Mouse (Mus musculus): ENCODE measurements at regions not wholly inside any gene's neighbourhood (a gene's known extent, or its start where the extent isn't known, plus 50 kb on each side); places are given as distances from the start of the nearest gene placed in this dataset.

- no peaks in the 10 kb centered on the region for H3K9me3 ChIP-seq
- H3K9ac ChIP-seq, result no peak overlapping the region
- H3K4me3 ChIP-seq, result no peak overlapping the region
- WGBS, result 48% methylated on average over 3 of the region's 3 CpGs
- H3K27ac ChIP-seq (replicated peaks), result no peak overlapping the region
- H3K4me1 ChIP-seq, result peaks cover 9% of the 10 kb centered on the region; the same call in 1 of the 2 replicates
- H3K27me3 ChIP-seq (replicated peaks), result no peaks in the 10 kb centered on the region
- H3K36me3 ChIP-seq, result no peaks in the 10 kb centered on the region
- no peak overlapping the region for H3K4me2 ChIP-seq
- ATAC-seq (ENCODE audit: extremely low read depth, insufficient number of reproducible peaks, low FRiP score, low TSS enrichment), result no peak
Measured at GRCm38 (mm10) chr6:98872334-98872733, 529.8 kb upstream of the Gm765 start.

GRCm38 (mm10) chr6:98869772-98870171 lies 527.2 kb upstream of the Gm765 start:
- ATAC-seq (ENCODE audit: extremely low read depth, insufficient number of reproducible peaks, low FRiP score, low TSS enrichment), result no peak

DNA sequence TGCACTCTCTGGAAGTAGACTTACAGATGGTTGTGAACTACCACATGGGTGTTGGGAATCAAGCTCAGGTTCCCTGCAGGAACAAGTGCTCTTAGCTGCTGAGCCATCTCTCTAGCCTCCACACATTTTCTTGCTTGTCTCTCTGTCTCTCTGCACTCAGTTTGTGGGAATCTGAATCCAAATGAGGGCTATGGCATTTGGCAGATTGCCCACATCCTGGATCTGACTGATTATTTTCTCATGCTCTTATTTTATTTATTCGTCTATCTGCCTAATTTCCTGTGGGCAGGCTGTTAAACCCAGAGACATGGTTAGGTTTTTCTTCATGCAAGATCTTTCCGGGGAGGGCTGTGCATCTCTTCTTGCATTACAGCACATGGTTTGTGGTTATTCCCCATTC lies 521.8 kb upstream of the Gm765 start:
- Histone ChIP-seq H3K4me3 (no peak overlapping the region), H3K36me3 (no peaks in the 10 kb centered on the region), H3K9ac (no peak overlapping the region), H3K9me3 (no peaks in the 10 kb centered on the region), H3K4me1 (0 out of 2 replicates have a peak, but pooled peaks cover 10% of the 10 kb centered on the region), H3K27ac (replicated peaks) (no peak overlapping the region), H3K4me2 (no peak overlapping the region), H3K27me3 (replicated peaks) (no peaks in the 10 kb centered on the region)
- 51% methylated on average over 2 of the region's 2 CpGs for WGBS
- no peak for ATAC-seq (ENCODE audit: extremely low read depth, insufficient number of reproducible peaks, low FRiP score, low TSS enrichment)

More at GRCm38 (mm10) chr6:98869772-98870171, 527.2 kb upstream of the Gm765 start:
- no peak overlapping the region for H3K27ac ChIP-seq (replicated peaks)
- no peak overlapping the region for H3K9ac ChIP-seq
- H3K4me1 ChIP-seq, result peaks cover 10% of the 10 kb centered on the region; the same call in 1 of the 2 replicates
- no peak overlapping the region for H3K4me3 ChIP-seq
- H3K36me3 ChIP-seq, result no peaks in the 10 kb centered on the region
- no peak overlapping the region for H3K4me2 ChIP-seq
- no peaks in the 10 kb centered on the region for H3K27me3 ChIP-seq (replicated peaks)
- 44% methylated on average over 6 of the region's 6 CpGs for WGBS
- no peaks in the 10 kb centered on the region for H3K9me3 ChIP-seq

GRCm38 (mm10) chr6:98855958-98856357 lies 513.4 kb upstream of the Gm765 start:
- Histone ChIP-seq H3K4me3 (no peak overlapping the region), H3K4me2 (no peak overlapping the region), H3K9me3 (no peaks in the 10 kb centered on the region), H3K27ac (replicated peaks) (no peak overlapping the region), H3K36me3 (no peaks in the 10 kb centered on the region), H3K27me3 (replicated peaks) (no peaks in the 10 kb centered on the region), H3K4me1 (no peaks in the 10 kb centered on the region), H3K9ac (no peak overlapping the region)
- WGBS, result 58% methylated on average over 1 of the region's 1 CpGs
- no peak for ATAC-seq (ENCODE audit: extremely low read depth, insufficient number of reproducible peaks, low FRiP score, low TSS enrichment)

DNA sequence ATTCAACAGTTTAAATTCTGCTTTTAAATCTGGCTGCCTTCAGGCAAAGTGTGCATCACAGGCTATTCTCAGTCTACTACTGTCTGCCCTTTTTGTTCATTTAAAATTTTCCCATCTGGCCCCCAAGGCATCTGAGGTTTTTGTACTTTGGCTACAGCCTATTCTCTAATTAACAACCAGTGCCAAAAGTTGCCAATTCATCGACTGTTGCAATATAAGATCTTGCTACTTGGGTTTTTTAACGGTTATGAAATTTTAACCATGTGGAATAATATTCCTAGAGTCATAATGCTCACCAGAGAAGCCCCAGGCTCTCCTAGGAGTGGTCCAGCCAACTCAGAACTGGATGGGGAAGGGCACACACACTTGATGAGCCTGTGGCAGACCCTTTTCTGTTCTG lies 508.4 kb upstream of the Gm765 start:
- no peak overlapping the region for H3K4me3 ChIP-seq
- H3K4me1 ChIP-seq, result no peaks in the 10 kb centered on the region
- 82% methylated on average over 2 of the region's 2 CpGs for WGBS
- H3K27me3 ChIP-seq (replicated peaks), result no peaks in the 10 kb centered on the region
- no peaks in the 10 kb centered on the region for H3K36me3 ChIP-seq
- no peak for ATAC-seq (ENCODE audit: extremely low read depth, insufficient number of reproducible peaks, low FRiP score, low TSS enrichment)
- H3K4me2 ChIP-seq, result no peak overlapping the region
- no peaks in the 10 kb centered on the region for H3K9me3 ChIP-seq
- H3K27ac ChIP-seq (replicated peaks), result no peak overlapping the region
- no peak overlapping the region for H3K9ac ChIP-seq

DNA sequence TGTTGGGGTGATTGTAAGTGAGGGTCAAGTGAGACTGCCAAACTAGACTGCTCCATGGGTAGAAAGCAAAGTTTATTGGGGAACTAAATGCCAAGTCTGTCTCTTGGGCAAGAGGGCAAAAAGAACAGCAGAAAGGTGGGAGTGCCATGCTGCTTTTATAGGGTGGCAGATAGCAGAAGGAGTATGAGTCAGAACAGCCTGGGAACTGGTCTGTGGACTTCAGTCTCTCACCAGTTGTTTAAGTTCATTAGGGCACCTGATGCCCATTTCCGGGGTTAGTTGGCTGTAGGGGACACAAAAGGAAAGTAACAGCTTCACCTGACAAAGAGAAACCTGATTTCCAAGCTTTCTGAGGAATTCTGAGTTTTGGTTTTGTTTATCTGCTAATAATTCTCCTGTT lies 506.3 kb upstream of the Gm765 start:
- WGBS, result 86% methylated on average over 1 of the region's 1 CpGs
- Histone ChIP-seq H3K4me2 (no peak overlapping the region), H3K27me3 (replicated peaks) (no peaks in the 10 kb centered on the region), H3K4me3 (no peak overlapping the region), H3K4me1 (peaks cover 3% of the 10 kb centered on the region), H3K36me3 (no peaks in the 10 kb centered on the region), H3K9me3 (no peaks in the 10 kb centered on the region), H3K9ac (no peak overlapping the region), H3K27ac (replicated peaks) (no peak overlapping the region)
- no peak for ATAC-seq (ENCODE audit: extremely low read depth, insufficient number of reproducible peaks, low FRiP score, low TSS enrichment)

GRCm38 (mm10) chr6:98846001-98846695 lies 503.6 kb upstream of the Gm765 start:
- ATAC-seq (ENCODE audit: extremely low read depth, insufficient number of reproducible peaks, low FRiP score, low TSS enrichment), result no peak
- no peak overlapping the region for H3K4me2 ChIP-seq
- no peak overlapping the region for H3K4me3 ChIP-seq
- H3K9me3 ChIP-seq, result no peaks in the 10 kb centered on the region
- H3K36me3 ChIP-seq, result no peaks in the 10 kb centered on the region
- H3K27ac ChIP-seq (replicated peaks), result no peak overlapping the region
- peaks cover 15% of the 10 kb centered on the region for H3K4me1 ChIP-seq
- WGBS, result 50% methylated on average over 5 of the region's 5 CpGs
- no peaks in the 10 kb centered on the region for H3K27me3 ChIP-seq (replicated peaks)
- H3K9ac ChIP-seq, result no peak overlapping the region

GRCm38 (mm10) chr6:98843598-98843997 lies 501.0 kb upstream of the Gm765 start:
- 50% methylated on average over 5 of the region's 5 CpGs for WGBS
- H3K27ac ChIP-seq (replicated peaks), result no peak overlapping the region
- H3K27me3 ChIP-seq (replicated peaks), result no peaks in the 10 kb centered on the region
- H3K9me3 ChIP-seq, result no peaks in the 10 kb centered on the region
- H3K4me2 ChIP-seq, result no peak overlapping the region
- H3K9ac ChIP-seq, result no peak overlapping the region
- peaks cover 15% of the 10 kb centered on the region for H3K4me1 ChIP-seq
- no peak for ATAC-seq (ENCODE audit: extremely low read depth, insufficient number of reproducible peaks, low FRiP score, low TSS enrichment)
- H3K4me3 ChIP-seq, result no peak overlapping the region
- no peaks in the 10 kb centered on the region for H3K36me3 ChIP-seq

DNA sequence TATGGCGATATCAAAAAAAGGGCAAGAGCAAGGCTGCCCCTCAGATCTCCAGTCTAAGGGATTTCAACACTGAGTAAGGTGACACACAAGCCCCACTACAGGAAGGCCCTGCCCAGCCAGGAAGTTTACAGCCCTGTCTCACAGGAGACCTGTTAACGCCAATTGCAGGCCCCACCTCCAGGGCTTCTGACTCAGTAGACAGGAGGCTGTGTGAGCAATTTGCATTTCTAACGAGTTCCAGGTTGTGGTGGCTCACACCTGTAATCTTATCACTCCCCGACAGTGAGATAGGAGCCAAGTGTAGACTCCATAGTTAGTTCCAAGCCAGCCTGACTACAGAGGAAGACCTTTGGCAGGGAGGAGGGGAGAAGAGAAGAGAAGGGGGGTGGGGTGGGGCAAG lies 500.4 kb upstream of the Gm765 start:
- Histone ChIP-seq H3K27me3 (replicated peaks) (no peaks in the 10 kb centered on the region), H3K4me2 (no peak overlapping the region), H3K4me1 (peaks cover 15% of the 10 kb centered on the region), H3K9me3 (no peaks in the 10 kb centered on the region), H3K9ac (no peak overlapping the region), H3K36me3 (no peaks in the 10 kb centered on the region), H3K4me3 (no peak overlapping the region), H3K27ac (replicated peaks) (no peak overlapping the region)
- 30% methylated on average over 4 of the region's 4 CpGs for WGBS
- ATAC-seq (ENCODE audit: extremely low read depth, insufficient number of reproducible peaks, low FRiP score, low TSS enrichment), result no peak

GRCm38 (mm10) chr6:98833922-98834321 lies 491.4 kb upstream of the Gm765 start:
- Histone ChIP-seq H3K9ac (no peak overlapping the region), H3K36me3 (no peaks in the 10 kb centered on the region), H3K9me3 (no peaks in the 10 kb centered on the region), H3K4me1 (no peaks in the 10 kb centered on the region), H3K27ac (replicated peaks) (no peak overlapping the region), H3K4me3 (no peak overlapping the region), H3K4me2 (no peak overlapping the region), H3K27me3 (replicated peaks) (no peaks in the 10 kb centered on the region)
- ATAC-seq (ENCODE audit: extremely low read depth, insufficient number of reproducible peaks, low FRiP score, low TSS enrichment), result no peak
- 72% methylated on average over 7 of the region's 7 CpGs for WGBS

GRCm38 (mm10) chr6:98830191-98830590 lies 487.6 kb upstream of the Gm765 start:
- no peak for ATAC-seq (ENCODE audit: extremely low read depth, insufficient number of reproducible peaks, low FRiP score, low TSS enrichment)
- no peaks in the 10 kb centered on the region for H3K4me1 ChIP-seq
- H3K27me3 ChIP-seq (replicated peaks), result no peaks in the 10 kb centered on the region
- no peak overlapping the region for H3K4me2 ChIP-seq
- 68% methylated on average over 4 of the region's 4 CpGs for WGBS
- no peak overlapping the region for H3K27ac ChIP-seq (replicated peaks)
- H3K36me3 ChIP-seq, result no peaks in the 10 kb centered on the region
- H3K9ac ChIP-seq, result no peak overlapping the region
- no peaks in the 10 kb centered on the region for H3K9me3 ChIP-seq
- no peak overlapping the region for H3K4me3 ChIP-seq

GRCm38 (mm10) chr6:98808046-98808445 lies 465.5 kb upstream of the Gm765 start:
- Histone ChIP-seq H3K27me3 (replicated peaks) (no peaks in the 10 kb centered on the region), H3K9ac (no peak overlapping the region), H3K4me3 (no peak overlapping the region), H3K4me2 (no peak overlapping the region), H3K27ac (replicated peaks) (no peak overlapping the region), H3K9me3 (no peaks in the 10 kb centered on the region), H3K36me3 (no peaks in the 10 kb centered on the region), H3K4me1 (no peaks in the 10 kb centered on the region)
- WGBS, result 77% methylated on average over 1 of the region's 1 CpGs
- no peak for ATAC-seq (ENCODE audit: extremely low read depth, insufficient number of reproducible peaks, low FRiP score, low TSS enrichment)

Data from heart, embryonic 13.5 days (tissue).